Mouse (Mus musculus) small intestine, adult 2 months (tissue): ENCODE results near the gene Elane.

Experiments used
- CTCF ChIP-seq: fragments of 200-500 bp; IDR thresholded peaks from 2 replicates; pipeline ENCODE4 v1.5.1; 2012; ENCODE audit warnings: low read depth, mild to moderate bottlenecking, control low read depth, inconsistent platforms, low read length, moderate library complexity, mixed read lengths; ENCODE audit not compliant: insufficient replicate concordance, insufficient read length; ENCODE audit errors: extremely low read depth
- POLR2A ChIP-seq: fragments of 200-500 bp; IDR thresholded peaks from 2 replicates; pipeline ENCODE4 v1.6.1; 2012; ENCODE audit warnings: low read depth, mild to moderate bottlenecking, control low read depth, inconsistent platforms, low read length, moderate library complexity

GRCm38 (mm10) chr10:79840091-79840490 is 46.0 kb upstream of the Elane start:
- TF ChIP-seq CTCF, result no peak
- TF ChIP-seq POLR2A, result no peak
